Mouse (Mus musculus) hindbrain, postnatal 0 days (tissue): ENCODE measurements around the gene Ppp1r13l. TPM values are rescaled to one million over a fixed set of nuclear protein-coding genes. Genes with fewer than 3 reads are reported as not detected.

Experiments used
- ATAC-seq: fragments of 200-750 bp; cut with Nextera tagmentation; 2 replicates; pipeline ENCODE4 v1.8.0; 2017; ENCODE audit warnings: mild to moderate bottlenecking, moderate TSS enrichment, moderate library complexity
- DNase-seq: peaks from one replicate; pipeline ENCODE4 v3.0.0-alpha.2; 2015; ENCODE audit warnings: low spot score
- H3K27ac ChIP-seq: fragments of 300-500 bp; sonication (generic); 2 replicates; pipeline ENCODE4 v1.5.1; 2014; ENCODE audit warnings: mild to moderate bottlenecking
- H3K27me3 ChIP-seq: fragments of 300-500 bp; sonication (generic); 2 replicates; pipeline ENCODE4 v1.6.1; 2014; ENCODE audit warnings: low read length, mixed read lengths; ENCODE audit not compliant: insufficient read depth
- H3K36me3 ChIP-seq: fragments of 300-500 bp; sonication (generic); 2 replicates; pipeline ENCODE4 v1.6.1; 2014; ENCODE audit warnings: low read length, mixed read lengths; ENCODE audit not compliant: insufficient read depth
- H3K4me1 ChIP-seq: fragments of 300-500 bp; sonication (generic); 2 replicates; pipeline ENCODE4 v1.6.1; 2014; ENCODE audit warnings: antibody characterized with exemption, low read length, mixed read lengths; ENCODE audit not compliant: insufficient read depth
- H3K4me2 ChIP-seq: fragments of 300-500 bp; sonication (generic); 2 replicates; pipeline ENCODE4 v1.6.1; 2014; ENCODE audit warnings: low read depth, mild to moderate bottlenecking, low read length, moderate library complexity, mixed read lengths
- H3K4me3 ChIP-seq: fragments of 300-500 bp; sonication (generic); 2 replicates; pipeline ENCODE4 v1.5.1; 2014; ENCODE audit warnings: low read length
- H3K9ac ChIP-seq: fragments of 300-500 bp; sonication (generic); replicated peaks from 2 replicates; pipeline ENCODE4 v1.6.1; 2014; ENCODE audit warnings: mild to moderate bottlenecking, low read length, moderate library complexity, mixed read lengths
- H3K9me3 ChIP-seq: fragments of 300-500 bp; sonication (generic); 2 replicates; pipeline ENCODE4 v1.6.1; 2016; ENCODE audit warnings: low read length, mixed read lengths
- CTCF ChIP-seq: IDR thresholded peaks from 2 replicates; pipeline ENCODE4 v1.5.1; 2016; ENCODE audit warnings: antibody characterized with exemption, control low read depth, low read depth
- WGBS: fragments of 180-500 bp; shearing (Covaris S2); extraction: QIAGEN DNeasy Blood & Tissue Kit; methylation state at CpG from one replicate; pipeline ENCODE4 v1.1.7; 2014; 5-methylcytosine and 5-hydroxymethylcytosine counted together
- polyA plus RNA-seq: library from polyadenylated mRNA; unstranded; fragments of >200 nt; fragmentation: Nextera tagmentation; extraction: Ambion mirVana; gene quantifications from 2 replicates; pipeline ENCODE4 v1.2.1, GENCODE M21; 2015
- total RNA-seq: library from RNA; depleted of rRNA; stranded (reverse); fragments of >200 nt; gene quantifications from 2 replicates; pipeline ENCODE4 v1.2.3, GENCODE M21; 2014

The Ppp1r13l gene
- total and polyA plus RNA-seq, 2 experiments from 2014 or later = 0.68 to 1.2 TPM

GRCm38 (mm10) chr7:19342481-19343027, 17.0 kb upstream of the Ppp1r13l start:
- Histone ChIP-seq H3K4me3 (peak overlapping the region; percentile 40), H3K27ac (no peak overlapping the region), H3K9me3 (no peaks in the 10 kb centered on the region), H3K9ac (peak overlapping the region; percentile 22; the same call in 1 of the 2 replicates), H3K4me1 (peaks cover 16% of the 10 kb centered on the region), H3K27me3 (no peaks in the 10 kb centered on the region; the same call in 1 of the 2 replicates), H3K36me3 (no peaks in the 10 kb centered on the region), H3K4me2 (peak overlapping the region; percentile 82)
- WGBS = under 1% methylated on average over 27 of the region's 27 CpGs
- TF ChIP-seq CTCF = peak; percentile 97
- DNase-seq (peak; percentile 89), ATAC-seq (peak; percentile 21; the same call in 1 of the 2 replicates)

DNA sequence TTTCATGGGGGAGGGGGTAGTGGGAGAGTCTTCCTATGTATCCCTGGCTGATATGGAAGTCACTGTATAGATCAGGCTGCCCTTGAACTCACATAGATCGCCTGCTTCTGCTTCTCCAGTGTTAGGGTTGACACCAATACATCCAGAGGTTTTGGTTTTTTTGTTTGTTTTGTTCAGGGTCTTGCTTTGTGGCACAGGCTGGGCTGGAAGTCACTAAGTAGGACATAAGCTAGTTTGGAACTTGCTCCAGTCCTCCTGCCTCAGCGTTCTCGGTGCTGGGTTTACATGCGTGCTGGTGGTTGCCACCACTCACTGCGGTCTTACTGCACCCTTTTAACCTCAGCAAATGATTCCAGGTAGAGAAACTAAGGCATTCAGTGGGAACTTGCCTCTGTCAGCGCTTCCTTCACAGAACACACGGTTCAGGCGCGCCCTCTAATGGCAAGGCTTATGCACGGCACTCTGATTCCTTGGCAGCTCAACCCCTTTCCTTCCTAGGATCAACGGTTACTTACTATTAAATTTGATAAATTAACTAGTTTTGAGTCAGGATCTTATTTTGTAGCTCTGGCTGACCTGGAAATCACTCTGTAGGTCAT, 16.2 kb upstream of the Ppp1r13l start:
- Histone ChIP-seq H3K4me1 (peaks cover 16% of the 10 kb centered on the region), H3K9ac (no peak overlapping the region), H3K4me2 (peak overlapping the region; percentile 82; the same call in 1 of the 2 replicates), H3K9me3 (no peaks in the 10 kb centered on the region), H3K36me3 (0 out of 2 replicates have a peak, but pooled peaks cover 1% of the 10 kb centered on the region), H3K27ac (no peak overlapping the region), H3K27me3 (no peaks in the 10 kb centered on the region; the same call in 1 of the 2 replicates), H3K4me3 (no peak overlapping the region)
- ATAC-seq (no peak), DNase-seq (peak; percentile 85)
- peak; percentile 89 for TF ChIP-seq CTCF
- under 1% methylated on average over 11 of the region's 11 CpGs for WGBS

GRCm38 (mm10) chr7:19344237-19344847, 15.2 kb upstream of the Ppp1r13l start, which contains the start of gene Ercc1:
TSS of gene Ercc1 (plus strand) at chr7:19344778.
- Histone ChIP-seq H3K27me3 (no peaks in the 10 kb centered on the region; the same call in 1 of the 2 replicates), H3K4me1 (peaks cover 16% of the 10 kb centered on the region), H3K4me3 (peak within 1 kb of the TSS; percentile 55), H3K4me2 (peak within 1 kb of the TSS; percentile 81), H3K36me3 (0 out of 2 replicates have a peak, but pooled peaks cover 7% of the 10 kb centered on the region), H3K9ac (peak within 1 kb of the TSS; percentile 67), H3K9me3 (no peaks in the 10 kb centered on the region), H3K27ac (peak within 1 kb of the TSS; percentile 81)
- ATAC-seq (peak; percentile 8), DNase-seq (no peak)
- no peak for TF ChIP-seq CTCF
- WGBS = 27% methylated on average over 12 of the region's 12 CpGs

DNA sequence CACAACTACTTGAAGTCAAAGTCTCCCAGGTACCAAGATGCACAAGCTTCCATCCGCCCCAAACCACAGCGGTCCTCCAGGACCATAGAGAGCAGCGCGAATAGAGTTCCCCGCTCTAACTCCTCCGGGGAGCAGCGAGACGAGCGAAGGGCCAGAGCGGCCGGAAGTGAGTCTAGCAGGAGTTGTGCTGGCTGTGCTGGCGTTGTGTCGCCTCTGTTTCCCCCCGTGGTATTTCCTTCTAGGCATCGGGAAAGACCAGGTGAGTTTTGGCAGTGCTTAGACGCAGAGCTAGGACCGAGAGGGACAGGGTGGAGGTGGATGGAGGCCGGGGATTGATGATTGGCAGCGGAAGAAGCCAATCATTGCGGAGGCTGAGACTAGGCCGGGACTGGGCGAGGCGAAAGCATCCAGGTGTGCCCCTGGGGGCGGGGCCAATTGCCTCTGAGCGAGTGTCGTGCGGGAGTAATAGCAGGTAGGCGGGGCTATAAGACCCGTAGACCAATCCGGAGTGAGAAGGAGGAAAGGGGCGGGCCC, 14.5 kb upstream of the Ppp1r13l start:
- ATAC-seq = peak; percentile 93
- under 1% methylated on average over 31 of the region's 31 CpGs for WGBS
- no peaks in the 10 kb centered on the region; the same call in 1 of the 2 replicates for H3K27me3 ChIP-seq
- peak overlapping the region; percentile 81 for H3K4me2 ChIP-seq
- no peak; the same call in 1 of the 2 replicates for TF ChIP-seq CTCF
- peak overlapping the region; percentile 81 for H3K27ac ChIP-seq
- peaks cover 16% of the 10 kb centered on the region for H3K4me1 ChIP-seq
- H3K9ac ChIP-seq = peak overlapping the region; percentile 67
- peak overlapping the region; percentile 55 for H3K4me3 ChIP-seq
- H3K36me3 ChIP-seq = 0 out of 2 replicates have a peak, but pooled peaks cover 7% of the 10 kb centered on the region
- H3K9me3 ChIP-seq = no peaks in the 10 kb centered on the region
- DNase-seq = peak; percentile 97

- no peaks in the 10 kb centered on the region for H3K9me3 ChIP-seq
- WGBS = 91% methylated on average over 13 of the region's 13 CpGs
- no peaks in the 10 kb centered on the region for H3K27me3 ChIP-seq
- peaks cover 7% of the 10 kb centered on the region; the same call in 1 of the 2 replicates for H3K4me1 ChIP-seq
- peaks cover 17% of the 10 kb centered on the region; the same call in 1 of the 2 replicates for H3K36me3 ChIP-seq
- ATAC-seq (no peak), DNase-seq (no peak)
- no peak overlapping the region for H3K9ac ChIP-seq
- no peak for TF ChIP-seq CTCF
- H3K27ac ChIP-seq = no peak overlapping the region
- no peak overlapping the region for H3K4me2 ChIP-seq
- no peak overlapping the region for H3K4me3 ChIP-seq
These were observed 10.2 kb upstream of the Ppp1r13l start for GRCm38 (mm10) chr7:19349188-19349915.

GRCm38 (mm10) chr7:19350221-19350620, 9.3 kb upstream of the Ppp1r13l start:
- H3K9ac ChIP-seq = no peak overlapping the region
- peaks cover 23% of the 10 kb centered on the region; the same call in 1 of the 2 replicates for H3K36me3 ChIP-seq
- H3K4me3 ChIP-seq = no peak overlapping the region
- no peak overlapping the region for H3K27ac ChIP-seq
- WGBS = 94% methylated on average over 8 of the region's 8 CpGs
- H3K4me1 ChIP-seq = peaks cover 7% of the 10 kb centered on the region; the same call in 1 of the 2 replicates
- DNase-seq (no peak), ATAC-seq (no peak)
- H3K9me3 ChIP-seq = no peaks in the 10 kb centered on the region
- H3K27me3 ChIP-seq = no peaks in the 10 kb centered on the region
- TF ChIP-seq CTCF = no peak
- H3K4me2 ChIP-seq = no peak overlapping the region
